Mouse (Mus musculus): ENCODE data around the gene Sgcd.

- no peak for TF ChIP-seq CTCF (IDR thresholded peaks at IDR 0.05; ENCODE audit: borderline replicate concordance, insufficient read depth, low read length)
- TF ChIP-seq POLR2A (IDR thresholded peaks at IDR 0.05; ENCODE audit: low read depth, low read length), result no peak
Measured at GRCm38 (mm10) chr11:47206461-47206860, 782.3 kb downstream of the Sgcd start.
